Mouse (Mus musculus): ENCODE measurements at regions not wholly inside any gene's neighbourhood (a gene's known extent, or its start where the extent isn't known, plus 50 kb on each side); places are given as distances from the start of the nearest gene placed in this dataset.
"Not testable (repeated sequence)": the region's sequence is repeated elsewhere in the genome, so short reads cannot be mapped to it uniquely, and the experiment has no call there.

DNA sequence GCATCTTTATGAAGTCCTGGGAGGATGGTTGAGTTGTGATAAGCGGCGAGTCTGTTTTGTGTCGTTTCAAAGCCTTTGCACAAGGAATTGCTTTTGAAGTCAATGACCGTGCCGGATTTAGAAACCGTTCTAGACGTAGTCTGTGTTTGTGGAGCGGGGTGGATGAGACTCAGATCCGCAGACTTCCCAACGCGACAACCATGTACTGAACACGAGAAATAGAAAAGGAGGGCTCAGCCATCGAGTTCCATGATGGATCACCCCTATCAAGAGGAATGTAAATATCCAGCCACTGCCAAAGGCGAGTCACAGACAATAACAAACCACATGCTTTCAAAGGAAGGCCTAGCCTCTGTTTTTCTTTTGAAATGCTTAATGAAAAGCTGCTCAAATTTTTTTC, 120.5 kb downstream of the Mterf1b start:
- Histone ChIP-seq H3K36me3 (no peaks in the 10 kb centered on the region), H3K9me3 (replicated peaks) (no peaks in the 10 kb centered on the region), H3K4me1 (no peaks in the 10 kb centered on the region), H3K9ac (no peak overlapping the region), H3K27ac (no peak overlapping the region), H3K4me2 (replicated peaks) (no peak overlapping the region), H3K27me3 (no peaks in the 10 kb centered on the region), H3K4me3 (no peak overlapping the region)
- ATAC-seq (ENCODE audit: low FRiP score), result no peak
- 68% methylated on average over 14 of the region's 14 CpGs for WGBS

DNA sequence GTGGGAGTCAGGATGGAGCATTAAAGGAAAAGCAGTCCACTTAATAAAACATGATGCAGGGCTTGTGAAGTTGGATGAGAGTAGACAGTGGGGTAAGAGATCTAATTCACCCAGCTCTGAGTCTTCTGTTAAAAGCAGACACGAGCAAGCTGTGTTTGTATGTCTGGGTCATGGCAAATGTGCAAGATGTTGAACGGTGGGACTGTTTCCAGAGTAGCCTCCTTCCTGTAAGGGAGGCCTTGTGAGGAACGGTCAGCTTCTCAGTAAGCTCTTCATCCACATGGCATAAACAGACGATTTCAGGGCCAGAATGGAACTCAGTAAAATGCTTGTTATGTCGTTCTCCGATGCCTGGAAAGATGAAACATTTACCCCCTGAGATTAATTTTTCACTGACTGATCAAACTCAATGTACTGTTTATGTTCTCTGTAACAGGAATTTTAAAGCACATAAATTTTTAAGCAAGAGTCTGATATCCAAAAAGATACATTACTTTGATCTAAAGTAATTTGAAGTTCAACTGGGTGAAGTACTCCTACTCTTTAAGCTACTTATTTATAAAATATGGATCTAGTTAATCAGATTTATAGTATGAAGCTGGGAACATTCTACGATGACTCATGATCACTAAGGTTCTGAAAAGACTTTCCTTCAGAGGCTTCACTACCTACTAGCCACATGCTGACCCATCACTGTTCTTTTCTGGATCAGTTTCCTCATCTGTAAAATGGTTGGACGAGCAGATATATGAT, 130.6 kb downstream of the Mterf1b start:
- Histone ChIP-seq H3K27ac (no peak overlapping the region), H3K9me3 (replicated peaks) (no peaks in the 10 kb centered on the region; the same call in 1 of the 2 replicates), H3K36me3 (no peaks in the 10 kb centered on the region), H3K27me3 (no peaks in the 10 kb centered on the region), H3K4me2 (replicated peaks) (no peak overlapping the region), H3K4me3 (no peak overlapping the region), H3K9ac (no peak overlapping the region), H3K4me1 (no peaks in the 10 kb centered on the region)
- no peak for ATAC-seq (ENCODE audit: low FRiP score)
- WGBS, result 89% methylated on average over 8 of the region's 8 CpGs

DNA sequence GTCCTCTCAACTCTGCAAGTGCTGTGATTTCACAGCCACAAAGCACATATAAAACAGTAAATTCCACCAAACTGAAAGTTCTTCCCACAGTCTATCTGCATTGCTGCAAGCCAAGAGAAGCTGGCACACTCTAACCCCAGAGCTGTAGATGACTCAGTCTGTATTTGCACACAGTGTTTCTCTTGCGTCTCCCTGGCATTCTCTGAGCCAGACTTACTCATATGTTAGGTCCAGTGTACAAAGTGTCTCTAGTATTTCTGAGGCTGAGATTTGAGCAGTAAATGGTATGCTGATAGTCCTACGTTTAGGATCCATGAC, 131.2 kb downstream of the Mterf1b start:
- Histone ChIP-seq H3K4me3 (no peak overlapping the region), H3K27ac (no peak overlapping the region), H3K4me2 (replicated peaks) (no peak overlapping the region), H3K4me1 (no peaks in the 10 kb centered on the region), H3K9ac (no peak overlapping the region), H3K9me3 (replicated peaks) (no peaks in the 10 kb centered on the region; the same call in 1 of the 2 replicates), H3K27me3 (no peaks in the 10 kb centered on the region), H3K36me3 (no peaks in the 10 kb centered on the region)
- ATAC-seq (ENCODE audit: low FRiP score), result no peak
- WGBS, result 93% methylated on average over 2 of the region's 2 CpGs

DNA sequence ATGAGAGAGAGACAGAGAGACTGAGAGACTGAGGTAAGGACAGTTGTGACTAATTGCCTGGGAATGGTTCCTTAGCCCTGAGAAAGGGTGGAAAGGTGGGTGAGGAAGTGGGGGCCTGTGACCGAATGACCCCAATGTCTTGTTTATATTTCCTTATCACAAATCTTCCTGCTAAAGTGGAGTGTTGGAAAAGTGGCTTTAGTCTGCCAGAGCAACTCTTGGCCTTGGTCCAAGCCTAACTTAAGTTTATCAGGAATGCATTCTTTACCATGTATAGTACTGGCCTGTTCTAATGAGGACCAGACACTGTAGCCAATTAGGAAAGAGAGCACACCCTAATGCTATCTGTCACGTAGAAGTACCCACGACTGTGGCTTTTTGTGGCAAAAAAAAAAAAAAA, 133.6 kb downstream of the Mterf1b start:
- no peak for ATAC-seq (ENCODE audit: low FRiP score)
- Histone ChIP-seq H3K27me3 (no peaks in the 10 kb centered on the region), H3K9me3 (replicated peaks) (no peaks in the 10 kb centered on the region), H3K4me1 (no peaks in the 10 kb centered on the region), H3K9ac (no peak overlapping the region), H3K27ac (no peak overlapping the region), H3K36me3 (no peaks in the 10 kb centered on the region), H3K4me3 (no peak overlapping the region), H3K4me2 (replicated peaks) (no peak overlapping the region)
- 36% methylated on average over 3 of the region's 3 CpGs for WGBS

DNA sequence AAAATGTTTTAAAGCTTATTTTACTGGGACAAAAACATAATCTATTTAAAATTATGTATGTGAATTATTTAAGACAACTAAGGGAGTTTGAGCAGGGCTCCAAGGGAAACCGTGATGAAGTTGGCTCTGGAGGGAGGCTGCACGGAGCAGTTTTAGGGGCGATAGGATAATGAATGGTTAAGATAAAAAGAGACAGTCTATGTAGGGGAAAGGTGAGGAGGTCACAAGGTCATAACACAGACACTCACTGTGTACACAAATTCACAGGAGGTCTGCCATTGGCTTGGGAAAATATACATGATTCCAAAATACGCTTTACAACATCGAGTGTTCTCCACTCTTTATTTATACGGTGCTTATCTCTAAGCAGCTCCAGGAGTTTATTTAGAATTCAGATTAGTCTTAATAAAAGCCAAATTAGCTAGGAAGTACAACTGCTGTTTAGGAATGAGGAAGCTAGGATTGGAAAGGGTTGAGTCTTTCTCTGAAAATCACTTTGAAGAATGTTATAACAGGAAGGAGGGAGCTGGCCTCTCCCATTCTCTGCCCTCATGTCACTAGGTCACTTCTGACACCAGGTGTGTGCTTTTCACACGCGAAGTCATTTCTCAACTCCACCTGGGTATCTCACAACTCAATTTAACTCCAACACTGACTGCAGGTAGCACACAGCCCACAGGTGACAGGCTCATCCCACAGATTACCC, 134.3 kb downstream of the Mterf1b start:
- Histone ChIP-seq H3K9ac (no peak overlapping the region), H3K9me3 (replicated peaks) (no peaks in the 10 kb centered on the region), H3K27ac (no peak overlapping the region), H3K4me3 (no peak overlapping the region), H3K4me1 (no peaks in the 10 kb centered on the region), H3K4me2 (replicated peaks) (no peak overlapping the region), H3K27me3 (no peaks in the 10 kb centered on the region), H3K36me3 (no peaks in the 10 kb centered on the region)
- no peak for ATAC-seq (ENCODE audit: low FRiP score)
- WGBS, result 42% methylated on average over 8 of the region's 8 CpGs

DNA sequence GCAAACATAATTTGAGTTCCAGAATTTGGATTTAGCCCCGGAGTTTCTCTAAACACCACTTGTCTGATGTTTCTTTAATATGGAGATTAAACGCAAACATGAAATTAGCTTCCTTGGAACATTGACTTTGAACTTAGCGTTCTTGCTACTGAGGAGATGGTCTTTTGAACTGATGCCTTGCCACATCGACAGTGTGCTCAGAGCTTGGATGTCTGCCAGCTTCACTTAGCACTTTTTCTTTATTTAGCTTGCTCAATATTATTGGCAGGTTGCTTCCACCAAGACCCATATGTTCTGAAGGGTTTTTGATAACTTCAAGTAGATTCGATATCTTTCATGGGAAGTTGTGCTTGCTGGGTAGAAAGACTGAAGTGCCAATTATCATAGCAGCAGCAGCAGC, 143.5 kb downstream of the Mterf1b start:
- 81% methylated on average over 5 of the region's 5 CpGs for WGBS
- Histone ChIP-seq H3K36me3 (no peaks in the 10 kb centered on the region), H3K4me3 (no peak overlapping the region), H3K27ac (no peak overlapping the region), H3K4me1 (no peaks in the 10 kb centered on the region), H3K9ac (no peak overlapping the region), H3K9me3 (replicated peaks) (no peaks in the 10 kb centered on the region), H3K4me2 (replicated peaks) (no peak overlapping the region), H3K27me3 (no peaks in the 10 kb centered on the region)
- ATAC-seq (ENCODE audit: low FRiP score), result no peak

DNA sequence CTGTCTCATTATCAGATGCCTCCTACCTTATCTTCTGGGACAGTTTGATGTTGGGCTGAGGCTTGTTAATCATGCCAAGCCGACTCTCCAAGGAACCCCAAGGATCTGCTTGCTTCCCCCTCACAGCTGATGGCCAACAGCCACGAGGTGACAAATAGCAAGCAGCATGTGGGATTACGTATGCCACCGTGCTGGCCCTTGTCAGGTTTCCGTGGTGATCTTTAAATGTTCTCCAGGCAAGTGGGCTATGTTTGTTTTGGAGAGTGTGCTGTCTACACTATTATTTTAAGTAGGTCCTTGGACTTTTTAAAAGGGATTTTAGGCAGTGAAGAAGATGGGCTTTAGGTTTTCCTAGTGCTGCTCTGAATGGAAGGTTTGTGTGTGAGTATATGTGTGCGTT, 149.8 kb downstream of the Mterf1b start:
- H3K4me2 ChIP-seq (replicated peaks), result no peak overlapping the region
- H3K36me3 ChIP-seq, result no peaks in the 10 kb centered on the region
- no peaks in the 10 kb centered on the region for H3K27me3 ChIP-seq
- no peak overlapping the region for H3K9ac ChIP-seq
- H3K4me1 ChIP-seq, result peaks cover 4% of the 10 kb centered on the region
- H3K9me3 ChIP-seq (replicated peaks), result no peaks in the 10 kb centered on the region
- H3K4me3 ChIP-seq, result no peak overlapping the region
- no peak for ATAC-seq (ENCODE audit: low FRiP score)
- no peak overlapping the region for H3K27ac ChIP-seq
- 30% methylated on average over 6 of the region's 6 CpGs for WGBS

DNA sequence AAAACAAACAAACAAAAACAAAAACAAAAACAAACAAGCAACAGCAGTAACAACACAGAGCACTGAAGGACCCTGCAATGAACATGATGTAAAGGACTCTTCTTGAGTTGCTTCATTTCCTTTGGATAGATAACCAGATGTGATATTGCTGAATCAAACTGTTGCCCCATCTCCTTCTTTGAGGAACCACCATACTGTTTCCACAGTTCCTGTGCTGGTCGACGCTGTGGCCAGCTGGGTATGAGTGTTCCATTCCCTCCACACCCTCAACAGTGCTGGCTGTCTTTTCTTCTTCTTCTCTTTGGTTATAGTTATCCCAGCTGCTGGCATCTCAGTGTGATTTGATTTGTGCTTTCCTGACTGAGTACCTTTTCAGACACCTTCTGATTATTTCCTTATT, 152.3 kb downstream of the Mterf1b start:
- no peak overlapping the region for H3K4me3 ChIP-seq
- WGBS, result 95% methylated on average over 2 of the region's 2 CpGs
- no peaks in the 10 kb centered on the region for H3K36me3 ChIP-seq
- no peaks in the 10 kb centered on the region for H3K9me3 ChIP-seq (replicated peaks)
- no peak overlapping the region for H3K9ac ChIP-seq
- H3K4me2 ChIP-seq (replicated peaks), result no peak overlapping the region
- H3K4me1 ChIP-seq, result peaks cover 4% of the 10 kb centered on the region
- ATAC-seq (ENCODE audit: low FRiP score), result no peak
- H3K27ac ChIP-seq, result no peak overlapping the region
- H3K27me3 ChIP-seq, result no peaks in the 10 kb centered on the region

DNA sequence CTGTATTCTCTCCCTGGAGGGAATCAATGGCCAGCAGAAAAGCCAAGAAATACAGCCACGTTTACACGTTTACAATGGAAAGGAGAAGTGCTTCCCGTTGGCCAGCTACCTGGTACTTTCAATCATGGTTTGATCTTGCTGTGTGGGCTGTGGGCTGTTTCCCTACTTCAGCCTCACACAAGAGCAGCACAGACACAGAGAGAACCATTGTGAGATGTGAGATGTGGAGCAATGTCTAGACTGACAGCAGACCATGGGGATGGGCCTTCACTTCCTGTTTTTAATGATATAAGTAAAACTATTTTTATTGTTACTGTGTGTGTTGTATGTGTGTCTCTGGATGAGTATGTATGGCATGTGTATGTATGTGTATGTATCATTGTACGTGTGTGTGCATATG, 156.2 kb downstream of the Mterf1b start:
- Histone ChIP-seq H3K9ac (no peak overlapping the region), H3K4me1 (no peaks in the 10 kb centered on the region), H3K36me3 (no peaks in the 10 kb centered on the region), H3K9me3 (replicated peaks) (no peaks in the 10 kb centered on the region), H3K27me3 (no peaks in the 10 kb centered on the region), H3K4me3 (no peak overlapping the region), H3K27ac (no peak overlapping the region), H3K4me2 (replicated peaks) (no peak overlapping the region)
- 80% methylated on average over 4 of the region's 4 CpGs for WGBS
- ATAC-seq (ENCODE audit: low FRiP score), result no peak

DNA sequence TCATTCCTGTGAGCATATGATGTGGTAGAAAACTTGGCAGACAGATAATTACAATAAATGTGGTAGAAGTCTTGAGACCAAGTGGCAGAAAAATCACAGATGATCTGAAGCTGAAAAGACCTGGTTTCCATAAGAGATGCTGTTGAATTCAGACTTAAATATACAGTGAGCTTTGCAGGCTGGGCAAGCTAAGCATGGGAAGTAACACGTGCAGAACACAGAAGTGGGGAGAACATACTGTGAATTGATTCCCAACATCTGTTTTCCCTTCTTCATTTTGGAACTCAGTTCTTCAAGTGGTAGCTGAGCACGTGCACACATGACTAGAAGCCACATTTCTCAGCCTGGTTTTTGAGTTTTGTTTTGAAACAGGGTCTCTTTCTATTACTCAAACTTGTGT, 157.8 kb downstream of the Mterf1b start:
- Histone ChIP-seq H3K36me3 (no peaks in the 10 kb centered on the region), H3K4me2 (replicated peaks) (no peak overlapping the region), H3K27ac (no peak overlapping the region), H3K27me3 (no peaks in the 10 kb centered on the region), H3K4me3 (no peak overlapping the region), H3K9me3 (replicated peaks) (no peaks in the 10 kb centered on the region), H3K9ac (no peak overlapping the region), H3K4me1 (no peaks in the 10 kb centered on the region)
- WGBS, result 73% methylated on average over 2 of the region's 2 CpGs
- ATAC-seq (ENCODE audit: low FRiP score), result no peak

DNA sequence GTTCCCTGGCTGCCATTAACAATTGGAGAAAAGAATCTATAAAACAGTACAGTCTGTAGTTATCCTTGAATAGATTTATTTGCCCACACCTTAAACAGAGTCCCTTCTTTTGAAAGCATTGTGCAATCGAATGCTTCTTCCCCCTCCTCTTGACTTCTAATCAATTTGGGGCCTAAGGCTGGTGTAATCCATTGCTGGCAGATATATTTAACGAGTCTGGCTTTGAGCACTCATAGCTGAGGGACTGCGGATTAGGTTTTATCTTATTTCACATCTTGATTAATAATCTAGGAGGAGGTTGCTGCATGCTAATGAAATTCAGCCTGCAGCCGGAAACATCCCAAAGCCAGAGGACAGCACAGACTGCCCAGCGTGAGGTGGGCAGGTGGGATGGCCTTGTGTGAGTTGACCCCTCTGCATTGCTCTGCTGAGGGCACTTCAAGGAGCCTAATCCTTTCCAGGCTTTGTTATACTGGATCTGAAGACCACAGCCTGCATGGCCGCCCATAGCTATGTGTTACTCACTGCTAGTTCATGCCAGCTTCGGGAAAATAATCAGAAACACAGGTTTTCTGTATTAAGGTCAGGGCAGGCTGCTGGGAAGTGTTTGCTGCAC, 163.6 kb downstream of the Mterf1b start:
- H3K27me3 ChIP-seq, result no peaks in the 10 kb centered on the region
- H3K4me3 ChIP-seq, result no peak overlapping the region
- no peak for ATAC-seq (ENCODE audit: low FRiP score)
- 66% methylated on average over 7 of the region's 7 CpGs for WGBS
- H3K9me3 ChIP-seq (replicated peaks), result no peaks in the 10 kb centered on the region
- H3K27ac ChIP-seq, result no peak overlapping the region
- peaks cover 4% of the 10 kb centered on the region for H3K4me1 ChIP-seq
- H3K36me3 ChIP-seq, result no peaks in the 10 kb centered on the region
- no peak overlapping the region for H3K4me2 ChIP-seq (replicated peaks)
- no peak overlapping the region for H3K9ac ChIP-seq

DNA sequence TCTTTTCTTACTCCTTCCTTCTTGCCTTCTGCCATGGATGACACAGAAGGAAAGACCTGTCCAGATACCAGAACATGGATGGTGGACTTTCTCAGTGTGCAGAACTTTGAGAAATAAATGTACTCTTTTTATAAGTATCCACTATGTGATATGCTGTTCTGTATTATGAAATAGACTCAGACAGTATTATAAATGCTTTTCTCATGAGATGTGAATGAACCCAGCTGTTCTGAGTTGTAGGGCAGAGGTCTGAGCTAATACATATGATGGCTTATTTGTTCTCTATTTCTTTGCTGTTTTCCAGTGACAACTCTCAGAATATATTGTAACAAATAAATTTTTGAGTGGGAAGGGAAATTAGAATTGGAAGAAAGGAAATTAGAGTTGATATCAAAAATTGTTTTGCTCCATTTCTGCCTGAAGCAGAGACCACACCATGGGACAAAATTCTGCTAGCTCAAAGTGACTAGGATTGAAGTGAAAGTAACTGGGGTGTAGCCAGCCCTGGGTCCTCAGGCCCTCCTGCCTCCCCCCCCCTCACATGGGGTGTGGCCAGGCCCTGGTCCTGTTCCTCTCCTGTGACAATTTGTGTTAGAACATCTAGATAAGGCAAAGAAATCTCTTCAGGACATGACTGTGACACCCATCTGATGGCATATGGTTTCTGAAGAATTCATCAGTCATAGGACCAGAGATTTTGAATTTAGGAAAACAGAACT, 164.5 kb downstream of the Mterf1b start:
- not testable (repeated sequence) for ATAC-seq (ENCODE audit: low FRiP score); H3K27ac ChIP-seq; H3K27me3 ChIP-seq; H3K9ac ChIP-seq; H3K36me3 ChIP-seq; H3K4me2 ChIP-seq (replicated peaks); H3K4me1 ChIP-seq; H3K4me3 ChIP-seq; H3K9me3 ChIP-seq (replicated peaks)

Data from hindbrain, embryonic 12.5 days (tissue).